ENCODE assay signal across 9 mouse cellular contexts in the genomic region with DNA sequence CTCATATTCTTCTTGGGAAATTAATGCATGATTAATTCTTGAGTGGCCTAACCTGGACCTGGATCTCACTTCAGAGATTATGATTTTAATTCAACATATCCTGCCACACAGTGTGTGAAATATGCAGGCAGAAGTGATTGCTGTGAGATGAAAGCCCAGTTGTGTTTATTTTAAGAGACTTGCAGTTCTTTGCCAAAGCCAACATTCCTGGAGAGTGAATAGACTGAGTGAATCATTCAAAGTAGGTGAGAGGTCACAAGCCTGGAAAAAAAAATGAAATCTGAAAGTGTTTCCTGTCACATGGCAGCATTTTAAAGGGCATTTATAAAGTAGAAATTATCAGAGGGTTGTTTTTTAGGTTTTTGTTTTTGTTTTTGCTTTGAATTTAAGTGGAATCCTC.
DNase-seq lines count a peak whose midpoint lies in the region; ATAC-seq and TF ChIP-seq lines count a peak whose summit lies in the region.
"Had no signal": no experiment of that assay in that cellular context is flagged by ENCODE, and none has a peak within 500 bp of the region (broad histone marks: within the 10 kb centered on the region; RNA-seq: fewer than 3 reads in every experiment).

No protein-coding gene starts in this region.

- no peak for TF ChIP-seq CTCF in stomach, postnatal 0 days (IDR thresholded peaks at IDR 0.05; ENCODE audit: low read depth)

- no peak overlapping the region for H3K4me3 ChIP-seq in forebrain, embryonic 14.5 days (ENCODE audit: low read depth, low read length)
- no peak overlapping the region for H3K4me3 ChIP-seq in forebrain, embryonic 12.5 days (replicated peaks)
- H3K4me3 ChIP-seq in midbrain, embryonic 14.5 days (replicated peaks; ENCODE audit: low read depth, low read length) = no peak overlapping the region
- no peak overlapping the region for H3K4me3 ChIP-seq in midbrain, embryonic 15.5 days
- no peak overlapping the region for H3K4me3 ChIP-seq in kidney, embryonic 15.5 days (replicated peaks)
- H3K4me3 ChIP-seq in stomach, postnatal 0 days (ENCODE audit: low read depth, low read length) = no peak overlapping the region

- H3K27me3 ChIP-seq in forebrain, embryonic 14.5 days (replicated peaks; ENCODE audit: control insufficient read depth, insufficient read depth, low read length) = no peaks in the 10 kb centered on the region
- no peaks in the 10 kb centered on the region for H3K27me3 ChIP-seq in forebrain, embryonic 12.5 days
- H3K27me3 ChIP-seq in midbrain, embryonic 14.5 days (ENCODE audit: control insufficient read depth, insufficient read depth, low read length) = no peaks in the 10 kb centered on the region
- H3K27me3 ChIP-seq in midbrain, embryonic 15.5 days (replicated peaks) = no peaks in the 10 kb centered on the region
- H3K27me3 ChIP-seq in kidney, embryonic 15.5 days = no peaks in the 10 kb centered on the region
- no peaks in the 10 kb centered on the region for H3K27me3 ChIP-seq in stomach, postnatal 0 days (ENCODE audit: control insufficient read depth, insufficient read depth, low read length)

- no peak overlapping the region for H3K4me2 ChIP-seq in forebrain, embryonic 14.5 days (ENCODE audit: low read length)
- H3K4me2 ChIP-seq in forebrain, embryonic 12.5 days = no peak overlapping the region
- no peak overlapping the region for H3K4me2 ChIP-seq in midbrain, embryonic 14.5 days (ENCODE audit: low read length)
- H3K4me2 ChIP-seq in midbrain, embryonic 15.5 days = no peak overlapping the region
- no peak overlapping the region for H3K4me2 ChIP-seq in kidney, embryonic 15.5 days
- H3K4me2 ChIP-seq in stomach, postnatal 0 days (replicated peaks; ENCODE audit: low read depth) = no peak overlapping the region
- H3K4me2 ChIP-seq: midbrain, embryonic 11.5 days had no signal

- no peak for ATAC-seq in forebrain, embryonic 14.5 days
- ATAC-seq in forebrain, embryonic 12.5 days (ENCODE audit: low FRiP score) = no peak
- no peak for ATAC-seq in midbrain, embryonic 14.5 days (ENCODE audit: low FRiP score, low TSS enrichment)
- ATAC-seq in midbrain, embryonic 15.5 days (replicated peaks) = no peak
- 0 out of 2 replicates have a peak, but pooled peaks have one; percentile 33 for ATAC-seq in kidney, embryonic 15.5 days (replicated peaks; ENCODE audit: low FRiP score)
- ATAC-seq in stomach, postnatal 0 days (ENCODE audit: low FRiP score, low TSS enrichment) = peak; percentile 90

- H3K27ac ChIP-seq in forebrain, embryonic 14.5 days (ENCODE audit: low read depth, low read length) = no peak overlapping the region
- H3K27ac ChIP-seq in forebrain, embryonic 12.5 days = no peak overlapping the region
- H3K27ac ChIP-seq in midbrain, embryonic 14.5 days (replicated peaks; ENCODE audit: low read depth, low read length) = no peak overlapping the region
- no peak overlapping the region for H3K27ac ChIP-seq in midbrain, embryonic 15.5 days
- H3K27ac ChIP-seq in kidney, embryonic 15.5 days = no peak overlapping the region
- H3K27ac ChIP-seq in stomach, postnatal 0 days (replicated peaks) = no peak overlapping the region

- peak; percentile 5 for DNase-seq in forebrain, embryonic 14.5 days (ENCODE audit: low spot score)
- DNase-seq in midbrain, embryonic 14.5 days = peak; percentile 3
- peak; percentile 12 for DNase-seq in stomach, postnatal 0 days (ENCODE audit: low spot score)
- no peak for DNase-seq in natural killer cell, adult 2 months (ENCODE audit: low spot score in 2 of 2)
- no peak for DNase-seq in ovary, adult 18-20 months (ENCODE audit: low spot score)

- TF ChIP-seq EP300 in stomach, postnatal 0 days (optimal IDR thresholded peaks at IDR 0.05) = no peak

- no peaks in the 10 kb centered on the region for H3K4me1 ChIP-seq in forebrain, embryonic 14.5 days (ENCODE audit: control insufficient read depth, insufficient read depth, low read length)
- no peaks in the 10 kb centered on the region for H3K4me1 ChIP-seq in forebrain, embryonic 12.5 days
- H3K4me1 ChIP-seq in midbrain, embryonic 14.5 days (ENCODE audit: control insufficient read depth, insufficient read depth, low read length) = no peaks in the 10 kb centered on the region
- no peaks in the 10 kb centered on the region for H3K4me1 ChIP-seq in midbrain, embryonic 15.5 days
- H3K4me1 ChIP-seq in kidney, embryonic 15.5 days = no peaks in the 10 kb centered on the region
- H3K4me1 ChIP-seq in stomach, postnatal 0 days (replicated peaks; ENCODE audit: control insufficient read depth, insufficient read depth) = no peaks in the 10 kb centered on the region

- H3K36me3 ChIP-seq in forebrain, embryonic 14.5 days (ENCODE audit: control insufficient read depth, insufficient read depth, low read length) = no peaks in the 10 kb centered on the region
- no peaks in the 10 kb centered on the region for H3K36me3 ChIP-seq in forebrain, embryonic 12.5 days (replicated peaks)
- no peaks in the 10 kb centered on the region for H3K36me3 ChIP-seq in midbrain, embryonic 14.5 days (ENCODE audit: control insufficient read depth, insufficient read depth, low read length)
- H3K36me3 ChIP-seq in midbrain, embryonic 15.5 days (replicated peaks) = no peaks in the 10 kb centered on the region
- H3K36me3 ChIP-seq in kidney, embryonic 15.5 days = no peaks in the 10 kb centered on the region
- H3K36me3 ChIP-seq in stomach, postnatal 0 days (ENCODE audit: control insufficient read depth, insufficient read depth, low read length) = no peaks in the 10 kb centered on the region

- no peaks in the 10 kb centered on the region for H3K9me3 ChIP-seq in forebrain, embryonic 14.5 days (replicated peaks; ENCODE audit: control insufficient read depth, low read length)
- H3K9me3 ChIP-seq in forebrain, embryonic 12.5 days = no peaks in the 10 kb centered on the region
- no peaks in the 10 kb centered on the region for H3K9me3 ChIP-seq in midbrain, embryonic 14.5 days (ENCODE audit: control insufficient read depth, low read length)
- H3K9me3 ChIP-seq in midbrain, embryonic 15.5 days = no peaks in the 10 kb centered on the region
- no peaks in the 10 kb centered on the region for H3K9me3 ChIP-seq in kidney, embryonic 15.5 days (replicated peaks)
- no peaks in the 10 kb centered on the region for H3K9me3 ChIP-seq in stomach, postnatal 0 days (ENCODE audit: control insufficient read depth, low read length)

- no peak overlapping the region for H3K9ac ChIP-seq in forebrain, embryonic 14.5 days (ENCODE audit: low read length)
- H3K9ac ChIP-seq in forebrain, embryonic 12.5 days = no peak overlapping the region
- H3K9ac ChIP-seq in midbrain, embryonic 14.5 days (replicated peaks; ENCODE audit: low read length) = no peak overlapping the region
- H3K9ac ChIP-seq in midbrain, embryonic 15.5 days = no peak overlapping the region
- H3K9ac ChIP-seq in kidney, embryonic 15.5 days = no peak overlapping the region
- H3K9ac ChIP-seq in stomach, postnatal 0 days (ENCODE audit: low read length) = no peak overlapping the region

Comparison
In these comparisons a context has a peak if more than half of its experiments do, and no peak if none do; other contexts are left out.
1. ATAC-seq: peak in kidney, embryonic 15.5 days (single experiment) and stomach, postnatal 0 days (single experiment); none in forebrain, embryonic 14.5 days (single experiment), forebrain, embryonic 12.5 days (single experiment), midbrain, embryonic 14.5 days (single experiment) and midbrain, embryonic 15.5 days (single experiment).
2. DNase-seq: peak in forebrain, embryonic 14.5 days (single experiment), midbrain, embryonic 14.5 days (single experiment) and stomach, postnatal 0 days (single experiment); none in natural killer cell, adult 2 months (0 of 2) and ovary, adult 18-20 months (single experiment).